Mouse (Mus musculus) heart, embryonic 14.5 days (tissue): ENCODE data around the gene Gm17409. TPM values are rescaled to one million over a fixed set of nuclear protein-coding genes. Genes with fewer than 3 reads are reported as not detected.

ENCODE experiments used
- ATAC-seq: fragments of 200-750 bp; cut with Nextera tagmentation; 2 replicates; pipeline ENCODE4 v1.8.0; 2017; ENCODE audit warnings: low read depth, moderate TSS enrichment; ENCODE audit not compliant: insufficient number of reproducible peaks, insufficient read depth, low FRiP score
- H3K27ac ChIP-seq, 2 experiments: fragments of 200-500 bp in 1 of 2; fragments of 300-500 bp in 1 of 2; sonication (generic) in 1 of 2; replicated peaks in 1 of 2; 2 replicates each; pipeline ENCODE4 v1.5.1; 2012 to 2014; ENCODE audit warnings: low read depth in 2 of 2, low read length in 2 of 2, control low read depth in 1 of 2, mild to moderate bottlenecking in 1 of 2, mixed read lengths in 1 of 2; ENCODE audit not compliant: control insufficient read depth in 1 of 2, insufficient read depth in 1 of 2
- H3K27me3 ChIP-seq: fragments of 300-500 bp; sonication (generic); 2 replicates; pipeline ENCODE4 v1.6.1; 2014; ENCODE audit warnings: mild to moderate bottlenecking, low read length, control low read depth; ENCODE audit not compliant: control insufficient read depth, insufficient read depth
- H3K36me3 ChIP-seq: fragments of 300-500 bp; sonication (generic); 2 replicates; pipeline ENCODE4 v1.6.1; 2014; ENCODE audit warnings: mild to moderate bottlenecking, control low read depth, low read length, mixed read lengths; ENCODE audit not compliant: control insufficient read depth, insufficient read depth
- H3K4me1 ChIP-seq, 2 experiments: fragments of 200-500 bp in 1 of 2; fragments of 300-500 bp in 1 of 2; sonication (generic) in 1 of 2; 2 replicates each; pipeline ENCODE4 v1.6.1; 2012 to 2014; ENCODE audit warnings: low read length in 2 of 2, control low read depth in 1 of 2, mixed read lengths in 1 of 2; ENCODE audit not compliant: control insufficient read depth in 2 of 2, insufficient read depth in 2 of 2
- H3K4me2 ChIP-seq: fragments of 300-500 bp; sonication (generic); 2 replicates; pipeline ENCODE4 v1.6.1; 2014; ENCODE audit warnings: mild to moderate bottlenecking, low read length
- H3K4me3 ChIP-seq, 2 experiments: fragments of 200-500 bp in 1 of 2; fragments of 300-500 bp in 1 of 2; sonication (generic) in 1 of 2; 2 replicates each; pipeline ENCODE4 v1.5.1; 2012 to 2014; ENCODE audit warnings: low read length in 2 of 2, mild to moderate bottlenecking in 2 of 2, control low read depth in 1 of 2, low read depth in 1 of 2, moderate library complexity in 1 of 2; ENCODE audit not compliant: control insufficient read depth in 1 of 2, insufficient read depth in 1 of 2
- H3K9ac ChIP-seq: fragments of 300-500 bp; sonication (generic); 2 replicates; pipeline ENCODE4 v1.6.1; 2014; ENCODE audit warnings: mild to moderate bottlenecking, low read length
- H3K9me3 ChIP-seq: fragments of 300-500 bp; sonication (generic); 2 replicates; pipeline ENCODE4 v1.6.1; 2016; ENCODE audit warnings: low read length, control low read depth; ENCODE audit not compliant: control insufficient read depth
- WGBS: fragments of 180-500 bp; shearing (Covaris S2); extraction: QIAGEN DNeasy Blood & Tissue Kit; methylation state at CpG from one replicate; pipeline ENCODE4 v1.1.7; 2014; 5-methylcytosine and 5-hydroxymethylcytosine counted together
- polyA plus RNA-seq: library from polyadenylated mRNA; unstranded; fragments of >200 nt; fragmentation: Nextera tagmentation; extraction: Ambion mirVana; gene quantifications from 2 replicates; pipeline ENCODE4 v1.2.1, GENCODE M21; 2014

The Gm17409 gene
- polyA plus RNA-seq, 1 experiment from 2014 or later, result not detected

DNA sequence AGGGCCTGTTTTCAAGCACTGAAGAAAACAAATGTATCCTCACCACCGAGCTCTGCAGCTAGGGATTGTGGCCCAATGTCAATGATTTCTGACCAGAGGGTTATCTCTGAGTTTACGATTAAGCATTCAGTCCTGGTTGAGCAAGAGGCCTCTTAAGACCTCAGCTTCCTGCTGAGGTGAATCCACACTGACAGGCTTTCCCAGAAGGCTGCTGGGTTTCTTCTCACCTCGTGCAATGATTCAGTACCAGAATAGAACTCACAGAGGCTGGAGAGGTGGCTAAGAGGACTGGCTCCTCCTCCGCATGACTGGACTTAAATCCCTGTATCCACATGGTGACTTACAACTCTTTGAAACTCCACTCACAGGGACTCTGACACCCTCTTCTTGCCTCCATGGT, 26.8 kb upstream of the Gm17409 start:
- Histone ChIP-seq H3K4me1 (no peaks in the 10 kb centered on the region), H3K9ac (no peak overlapping the region), H3K4me2 (no peak overlapping the region), H3K9me3 (no peaks in the 10 kb centered on the region), H3K36me3 (peaks cover 55% of the 10 kb centered on the region), H3K4me3 (no peak overlapping the region), H3K27me3 (no peaks in the 10 kb centered on the region), H3K27ac (no peak overlapping the region)
- no peak for ATAC-seq
- WGBS, result 43% methylated on average over 4 of the region's 4 CpGs

DNA sequence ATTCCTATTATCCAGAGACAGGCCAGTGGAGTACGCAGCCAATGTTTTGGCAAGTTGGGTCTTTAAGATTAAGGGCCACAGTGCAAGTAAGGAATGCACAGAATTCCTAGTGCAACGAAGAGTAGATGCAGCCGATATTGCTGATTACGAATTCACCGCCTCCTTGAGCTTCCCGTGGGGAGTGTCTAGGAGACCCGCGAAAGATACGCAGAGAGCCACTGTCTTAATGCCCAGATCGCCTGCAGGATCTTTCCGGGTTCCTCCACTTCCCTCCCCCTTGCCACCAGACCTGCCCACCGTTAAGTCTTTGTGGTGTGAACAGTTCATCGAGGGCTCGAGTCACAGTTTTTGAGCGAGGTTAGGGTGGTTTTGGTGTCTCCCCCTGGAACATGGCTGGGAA, 22.9 kb upstream of the Gm17409 start:
- no peak overlapping the region for H3K9ac ChIP-seq
- WGBS, result 92% methylated on average over 15 of the region's 15 CpGs
- no peaks in the 10 kb centered on the region for H3K4me1 ChIP-seq
- H3K4me3 ChIP-seq, result no peak overlapping the region
- peaks cover 50% of the 10 kb centered on the region for H3K36me3 ChIP-seq
- H3K27me3 ChIP-seq, result no peaks in the 10 kb centered on the region
- H3K4me2 ChIP-seq, result no peak overlapping the region
- no peak for ATAC-seq
- H3K9me3 ChIP-seq, result no peaks in the 10 kb centered on the region
- H3K27ac ChIP-seq, result no peak overlapping the region

DNA sequence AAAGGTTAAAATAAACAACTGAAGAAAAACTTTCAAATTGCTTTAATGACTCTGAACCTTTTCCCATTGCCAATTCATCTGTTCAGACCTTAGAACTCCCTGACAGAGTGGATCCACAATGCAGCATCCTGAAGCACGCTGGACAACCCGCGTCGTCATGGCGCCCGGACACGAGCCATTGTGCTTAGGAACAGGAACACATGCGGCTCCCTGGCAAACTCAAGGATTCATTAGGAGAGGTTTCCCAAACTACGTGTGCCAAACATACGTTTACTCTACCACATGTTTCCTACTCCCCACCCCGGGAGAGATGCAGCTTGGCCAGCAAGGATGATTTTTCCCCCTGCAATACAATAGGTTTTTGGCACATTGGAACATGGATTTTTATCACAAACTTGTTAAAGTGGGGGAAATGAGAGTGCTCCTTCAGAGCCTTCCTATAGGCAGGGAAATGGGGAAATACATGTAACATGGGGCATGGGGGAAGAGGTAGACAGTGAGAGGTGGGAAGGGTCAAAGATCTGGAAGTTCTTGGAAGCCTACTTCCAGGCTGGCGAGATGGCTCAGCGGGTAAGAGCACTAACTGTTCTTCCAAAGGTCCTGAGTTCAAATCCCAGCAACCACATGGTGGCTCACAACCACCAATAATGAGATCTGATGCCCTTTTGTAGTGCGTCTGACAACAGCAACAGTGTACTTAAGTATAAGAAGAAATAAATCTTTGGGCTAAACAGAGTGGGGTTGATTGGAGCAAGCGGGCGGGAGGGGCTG, 15.6 kb upstream of the Gm17409 start:
- Histone ChIP-seq H3K27ac (no peak overlapping the region), H3K36me3 (peaks cover 51% of the 10 kb centered on the region), H3K27me3 (no peaks in the 10 kb centered on the region), H3K9me3 (no peaks in the 10 kb centered on the region), H3K4me1 (0 out of 4 replicates have a peak, but pooled peaks cover 0 to 3% of the 10 kb centered on the region in 2 experiments), H3K4me3 (no peak overlapping the region), H3K4me2 (no peak overlapping the region), H3K9ac (no peak overlapping the region)
- no peak for ATAC-seq
- WGBS, result 93% methylated on average over 16 of the region's 16 CpGs

DNA sequence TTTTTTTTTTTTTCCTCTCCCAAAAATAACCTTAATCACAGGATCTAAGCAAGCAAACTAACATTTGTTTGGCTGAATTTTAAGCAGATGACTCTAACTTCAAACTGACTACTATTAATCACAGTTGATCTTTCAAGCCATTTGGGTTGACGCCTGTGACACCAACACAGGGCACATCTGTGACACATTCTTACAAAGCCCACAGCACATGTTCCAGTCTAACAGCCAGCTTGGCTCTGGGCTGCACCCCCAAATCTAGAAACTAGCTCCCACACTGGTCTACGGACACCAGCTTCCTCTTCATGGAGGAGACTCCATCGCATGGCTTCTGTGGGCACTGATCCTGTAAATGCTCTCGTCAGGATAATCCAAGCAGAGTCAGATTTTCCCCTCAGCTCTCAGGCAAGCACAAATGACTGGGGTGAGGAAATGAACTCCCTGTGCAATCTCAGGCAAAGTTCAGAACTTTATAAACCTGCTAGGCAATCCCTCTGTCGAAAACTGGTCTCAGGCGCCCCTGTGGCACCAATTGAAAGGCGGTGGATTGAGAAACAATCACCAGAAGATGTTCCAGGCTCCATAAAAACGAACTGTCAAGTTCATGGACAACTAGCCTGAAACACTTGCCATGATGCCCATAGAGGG, 13.0 kb upstream of the Gm17409 start:
- Histone ChIP-seq H3K9ac (no peak overlapping the region), H3K36me3 (peaks cover 57% of the 10 kb centered on the region), H3K4me2 (no peak overlapping the region), H3K9me3 (no peaks in the 10 kb centered on the region), H3K4me3 (no peak overlapping the region), H3K27me3 (no peaks in the 10 kb centered on the region), H3K27ac (no peak overlapping the region), H3K4me1 (0 out of 4 replicates have a peak, but pooled peaks cover 0 to 3% of the 10 kb centered on the region in 2 experiments)
- ATAC-seq, result no peak
- WGBS, result 88% methylated on average over 8 of the region's 8 CpGs

DNA sequence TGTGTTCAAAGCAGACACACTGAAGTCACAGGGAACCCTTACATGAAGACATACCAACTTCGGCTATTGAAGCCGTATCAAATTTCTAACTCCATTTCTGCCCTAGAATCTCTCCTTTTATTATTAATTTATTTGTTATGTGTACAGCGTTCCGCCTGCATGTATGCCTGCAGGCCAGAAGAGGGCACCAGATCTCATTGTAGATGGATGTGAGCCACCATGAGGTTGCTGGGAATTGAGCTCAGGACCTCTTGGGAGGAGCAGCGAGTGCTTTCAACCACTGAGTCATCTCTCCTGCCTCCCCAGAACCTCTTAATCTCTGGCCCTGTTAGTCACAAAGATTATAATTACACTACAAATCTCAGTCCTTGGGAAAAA, 12.4 kb upstream of the Gm17409 start:
- Histone ChIP-seq H3K4me3 (no peak overlapping the region), H3K27ac (no peak overlapping the region), H3K27me3 (no peaks in the 10 kb centered on the region), H3K9me3 (no peaks in the 10 kb centered on the region), H3K4me2 (no peak overlapping the region), H3K9ac (no peak overlapping the region), H3K36me3 (peaks cover 62% of the 10 kb centered on the region), H3K4me1 (0 out of 4 replicates have a peak, but pooled peaks cover 0 to 3% of the 10 kb centered on the region in 2 experiments)
- 96% methylated on average over 5 of the region's 5 CpGs for WGBS
- no peak for ATAC-seq

DNA sequence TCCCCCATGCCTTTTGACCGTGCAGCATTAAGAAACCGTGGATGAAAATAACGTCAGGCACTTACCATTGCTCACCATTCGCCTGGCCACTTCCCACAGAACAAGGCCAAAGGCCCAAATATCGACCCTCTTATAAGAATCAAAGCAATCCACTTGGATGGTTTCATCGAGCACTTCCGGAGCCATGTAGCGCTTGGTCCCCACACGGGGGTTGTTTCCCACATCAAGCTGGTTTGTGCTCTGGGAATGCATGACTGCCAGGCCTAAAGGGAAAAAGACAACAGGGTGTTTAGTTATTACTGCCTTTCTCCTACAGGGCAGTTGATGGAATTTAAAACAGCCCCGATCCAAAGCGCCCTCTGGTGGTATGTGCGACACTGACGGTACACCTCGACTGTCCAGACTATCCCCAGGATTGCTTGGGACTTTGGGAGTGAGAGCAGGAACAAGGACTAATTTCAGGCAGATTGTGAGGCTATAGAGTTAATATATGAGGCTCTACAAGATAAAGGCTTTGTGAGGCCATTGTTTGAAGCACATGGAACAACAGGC, 11.0 kb upstream of the Gm17409 start:
- Histone ChIP-seq H3K4me2 (no peak overlapping the region), H3K27ac (no peak overlapping the region), H3K9ac (no peak overlapping the region), H3K9me3 (no peaks in the 10 kb centered on the region), H3K36me3 (peaks cover 68% of the 10 kb centered on the region), H3K4me3 (no peak overlapping the region), H3K4me1 (0 out of 4 replicates have a peak, but pooled peaks cover 0 to under 1% of the 10 kb centered on the region in 2 experiments), H3K27me3 (no peaks in the 10 kb centered on the region)
- 86% methylated on average over 14 of the region's 14 CpGs for WGBS
- no peak for ATAC-seq

DNA sequence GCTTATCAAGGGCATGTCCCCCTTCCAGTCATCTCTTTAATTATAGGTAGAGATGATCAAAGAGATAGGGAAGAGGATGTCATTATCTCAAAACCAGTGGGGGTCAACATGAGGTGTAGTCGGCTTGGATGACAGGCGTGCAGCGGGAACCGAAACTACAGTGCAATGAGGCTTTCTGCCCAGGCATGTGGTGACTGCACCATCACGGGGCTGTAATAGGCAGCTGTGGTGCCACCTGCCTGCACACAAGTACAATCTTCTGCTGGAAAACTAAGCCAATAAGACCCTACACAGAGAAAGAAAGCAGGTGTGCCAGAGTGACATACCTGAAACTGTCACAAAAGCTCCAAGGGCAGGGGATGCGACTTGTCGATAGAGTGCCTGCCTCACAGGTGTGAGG, 374 bp downstream of the Gm17409 start:
- no peak for ATAC-seq
- Histone ChIP-seq H3K4me1 (no peaks in the 10 kb centered on the region), H3K4me2 (no peak overlapping the region), H3K27me3 (no peaks in the 10 kb centered on the region), H3K9ac (no peak overlapping the region), H3K9me3 (0 out of 2 replicates have a peak, but pooled peaks cover 3% of the 10 kb centered on the region), H3K27ac (no peak overlapping the region), H3K36me3 (peaks cover 95% of the 10 kb centered on the region), H3K4me3 (no peak overlapping the region)
- WGBS, result 89% methylated on average over 7 of the region's 7 CpGs
